Mouse (Mus musculus) midbrain, embryonic 13.5 days (tissue): ENCODE results near the gene Nol3. TPM values are rescaled to one million over a fixed set of nuclear protein-coding genes. Genes with fewer than 3 reads are reported as not detected.

Experiments
- ATAC-seq: fragments of 200-750 bp; cut with Nextera tagmentation; 2 replicates; pipeline ENCODE4 v1.8.0; 2017; ENCODE audit warnings: mild to moderate bottlenecking, moderate TSS enrichment, moderate library complexity
- H3K27ac ChIP-seq: fragments of 300-500 bp; sonication (generic); 2 replicates; pipeline ENCODE4 v1.5.1; 2015; ENCODE audit warnings: inconsistent platforms, mild to moderate bottlenecking, moderate library complexity
- H3K27me3 ChIP-seq: fragments of 300-500 bp; sonication (generic); 2 replicates; pipeline ENCODE4 v1.6.1; 2015; ENCODE audit warnings: mild to moderate bottlenecking, inconsistent platforms
- H3K36me3 ChIP-seq: fragments of 300-500 bp; sonication (generic); 2 replicates; pipeline ENCODE4 v1.6.1; 2015; ENCODE audit warnings: mild to moderate bottlenecking, inconsistent platforms
- H3K4me1 ChIP-seq: fragments of 300-500 bp; sonication (generic); replicated peaks from 2 replicates; pipeline ENCODE4 v1.6.1; 2015; ENCODE audit warnings: inconsistent platforms
- H3K4me2 ChIP-seq: fragments of 300-500 bp; sonication (generic); replicated peaks from 2 replicates; pipeline ENCODE4 v1.6.1; 2015; ENCODE audit warnings: moderate library complexity, mild to moderate bottlenecking, inconsistent platforms
- H3K4me3 ChIP-seq: fragments of 300-500 bp; sonication (generic); replicated peaks from 2 replicates; pipeline ENCODE4 v1.5.1; 2015; ENCODE audit warnings: mild to moderate bottlenecking, inconsistent platforms
- H3K9ac ChIP-seq: fragments of 300-500 bp; sonication (generic); replicated peaks from 2 replicates; pipeline ENCODE4 v1.6.1; 2015; ENCODE audit warnings: mild to moderate bottlenecking, inconsistent platforms
- H3K9me3 ChIP-seq: fragments of 300-500 bp; sonication (generic); 2 replicates; pipeline ENCODE4 v1.6.1; 2016; ENCODE audit warnings: mild to moderate bottlenecking, inconsistent platforms
- WGBS: fragments of 180-500 bp; shearing (Covaris S2); methylation state at CpG from one replicate; pipeline ENCODE4 v1.1.7; 2015; 5-methylcytosine and 5-hydroxymethylcytosine counted together
- polyA plus RNA-seq: library from polyadenylated mRNA; unstranded; fragments of >200 nt; fragmentation: Nextera tagmentation; extraction: Ambion mirVana; gene quantifications from 2 replicates; pipeline ENCODE4 v1.2.1, GENCODE M21; 2015

The Nol3 gene
- polyA plus RNA-seq, 1 experiment from 2014 or later, result 4.3 TPM

DNA sequence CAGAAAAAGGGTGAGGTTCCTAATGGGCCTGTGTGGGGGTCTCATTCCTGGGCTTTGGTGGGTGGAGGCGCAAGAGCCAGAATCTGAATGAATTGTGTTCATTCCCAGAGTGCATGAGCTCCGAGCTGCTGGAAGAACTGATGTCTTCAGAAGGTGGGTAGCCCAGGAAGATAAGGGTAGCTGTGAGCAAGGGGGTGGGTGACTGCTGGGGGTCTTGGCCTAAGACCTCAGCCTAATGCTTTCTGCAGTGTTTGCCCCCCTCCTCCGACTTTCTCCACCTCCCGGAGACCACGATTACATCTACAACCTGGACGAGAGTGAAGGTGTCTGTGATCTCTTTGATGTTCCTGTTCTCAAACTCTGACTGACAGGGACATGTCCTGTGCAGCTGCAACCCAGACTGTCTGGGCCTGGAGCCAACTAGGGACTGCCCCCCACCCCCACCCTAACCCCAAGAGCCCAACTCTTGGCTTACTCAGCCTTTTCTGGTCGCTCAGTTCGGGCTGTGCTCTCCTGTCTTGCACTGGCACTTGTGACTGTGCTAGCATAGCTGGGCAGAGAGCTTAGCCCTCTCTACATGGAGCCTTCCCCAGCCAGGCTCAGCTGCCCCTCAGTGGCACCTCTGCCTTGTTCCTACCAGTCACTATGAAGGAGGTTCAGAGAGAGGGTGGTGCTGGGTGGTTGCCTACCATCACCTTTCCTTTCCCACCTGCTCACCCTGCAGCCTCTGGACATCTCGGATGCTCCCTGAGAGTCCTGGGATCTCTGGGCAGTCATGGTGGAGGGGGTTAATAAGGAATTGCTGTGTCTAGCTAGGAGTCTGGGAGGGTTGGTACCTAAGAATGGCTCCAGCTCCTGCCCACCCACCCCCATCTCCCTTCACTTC lies 28.6 kb downstream of the Nol3 start:
- Histone ChIP-seq H3K27ac (no peak overlapping the region; the same call in 1 of the 2 replicates), H3K9me3 (no peaks in the 10 kb centered on the region), H3K27me3 (no peaks in the 10 kb centered on the region), H3K9ac (no peak overlapping the region), H3K4me2 (no peak overlapping the region), H3K4me1 (peaks cover 21% of the 10 kb centered on the region), H3K36me3 (peaks cover 86% of the 10 kb centered on the region), H3K4me3 (no peak overlapping the region)
- ATAC-seq, result peak; percentile 12; the same call in 1 of the 2 replicates
- WGBS, result 75% methylated on average over 9 of the region's 9 CpGs

- WGBS, result 11% methylated on average over 30 of the region's 30 CpGs
- peak within 1 kb of the TSS; percentile 54 for H3K9ac ChIP-seq
- H3K27me3 ChIP-seq, result no peaks in the 10 kb centered on the region
- H3K4me1 ChIP-seq, result peaks cover 21% of the 10 kb centered on the region
- no peaks in the 10 kb centered on the region for H3K9me3 ChIP-seq
- peak within 1 kb of the TSS; percentile 45 for H3K4me2 ChIP-seq
- ATAC-seq, result peak; percentile 59
- H3K36me3 ChIP-seq, result peaks cover 85% of the 10 kb centered on the region
- H3K4me3 ChIP-seq, result no peak within 1 kb of the TSS
- no peak within 1 kb of the TSS; the same call in 1 of the 2 replicates for H3K27ac ChIP-seq
Observed at GRCm38 (mm10) chr8:105305211-105306145, 29.5 kb downstream of the Nol3 start, which contains the start of gene Elmo3. Elmo3 (plus strand) TSS chr8:105305601.

DNA sequence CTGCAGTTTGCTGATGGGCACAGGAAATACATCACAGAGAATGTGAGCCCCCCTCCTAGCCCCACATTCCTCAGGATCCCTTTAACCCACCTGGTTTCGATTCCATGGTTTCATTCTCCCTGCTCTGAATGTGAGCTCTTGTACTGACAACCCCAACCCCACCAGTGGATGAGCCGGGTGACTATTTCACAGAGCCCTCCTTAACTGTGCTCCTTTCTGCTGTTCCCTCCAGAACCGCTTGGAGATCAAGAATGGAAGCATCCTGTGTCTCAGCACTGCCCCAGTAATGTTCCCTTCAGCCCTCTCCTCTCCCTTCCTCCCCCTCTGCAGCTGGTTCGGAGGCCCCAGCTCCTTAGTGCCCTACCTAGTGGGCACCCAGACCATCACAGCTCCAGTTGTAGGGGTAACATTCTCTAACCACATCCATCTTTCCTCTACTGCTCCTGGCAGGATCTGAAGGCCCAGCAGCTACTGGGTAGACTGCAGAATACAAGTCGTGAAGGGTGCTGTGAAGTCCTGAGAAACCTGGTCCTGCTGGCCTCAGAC lies 30.3 kb downstream of the Nol3 start:
- H3K36me3 ChIP-seq, result peaks cover 82% of the 10 kb centered on the region
- H3K9me3 ChIP-seq, result no peaks in the 10 kb centered on the region
- no peak overlapping the region for H3K27ac ChIP-seq
- WGBS, result 66% methylated on average over 5 of the region's 5 CpGs
- H3K4me2 ChIP-seq, result peak overlapping the region; percentile 45
- H3K27me3 ChIP-seq, result no peaks in the 10 kb centered on the region
- no peak overlapping the region for H3K4me3 ChIP-seq
- peak overlapping the region; percentile 54; the same call in 1 of the 2 replicates for H3K9ac ChIP-seq
- H3K4me1 ChIP-seq, result peaks cover 21% of the 10 kb centered on the region
- ATAC-seq, result peak; percentile 4

DNA sequence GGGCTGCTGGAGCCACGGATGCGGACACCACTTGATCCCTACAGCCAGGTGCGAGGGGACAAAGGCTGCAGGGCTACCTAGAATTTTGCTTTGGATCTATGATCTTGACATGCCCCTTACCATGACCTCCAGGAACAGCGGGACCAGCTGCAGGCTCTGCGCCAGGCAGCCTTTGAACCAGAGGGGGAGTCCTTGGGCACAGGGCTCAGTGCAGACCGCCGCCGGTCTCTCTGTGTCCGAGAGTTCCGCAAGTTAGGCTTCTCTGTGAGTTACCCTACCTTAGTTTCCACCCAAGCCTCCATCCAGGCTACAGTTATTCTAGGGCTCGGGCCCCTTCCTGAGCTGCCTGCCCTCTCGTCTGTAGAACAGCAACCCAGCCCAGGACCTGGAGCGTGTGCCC lies 31.7 kb downstream of the Nol3 start:
- Histone ChIP-seq H3K4me2 (no peak overlapping the region), H3K27me3 (no peaks in the 10 kb centered on the region), H3K27ac (no peak overlapping the region), H3K4me1 (peaks cover 21% of the 10 kb centered on the region), H3K9ac (no peak overlapping the region), H3K36me3 (peaks cover 83% of the 10 kb centered on the region), H3K9me3 (no peaks in the 10 kb centered on the region), H3K4me3 (no peak overlapping the region)
- no peak for ATAC-seq
- 94% methylated on average over 13 of the region's 13 CpGs for WGBS

- Histone ChIP-seq H3K9me3 (no peaks in the 10 kb centered on the region), H3K36me3 (peaks cover 83% of the 10 kb centered on the region), H3K27ac (no peak overlapping the region), H3K4me1 (peaks cover 21% of the 10 kb centered on the region), H3K4me3 (no peak overlapping the region), H3K9ac (no peak overlapping the region), H3K27me3 (no peaks in the 10 kb centered on the region), H3K4me2 (no peak overlapping the region)
- no peak for ATAC-seq
- 93% methylated on average over 10 of the region's 10 CpGs for WGBS
Observed at GRCm38 (mm10) chr8:105308428-105308827, 32.5 kb downstream of the Nol3 start.

DNA sequence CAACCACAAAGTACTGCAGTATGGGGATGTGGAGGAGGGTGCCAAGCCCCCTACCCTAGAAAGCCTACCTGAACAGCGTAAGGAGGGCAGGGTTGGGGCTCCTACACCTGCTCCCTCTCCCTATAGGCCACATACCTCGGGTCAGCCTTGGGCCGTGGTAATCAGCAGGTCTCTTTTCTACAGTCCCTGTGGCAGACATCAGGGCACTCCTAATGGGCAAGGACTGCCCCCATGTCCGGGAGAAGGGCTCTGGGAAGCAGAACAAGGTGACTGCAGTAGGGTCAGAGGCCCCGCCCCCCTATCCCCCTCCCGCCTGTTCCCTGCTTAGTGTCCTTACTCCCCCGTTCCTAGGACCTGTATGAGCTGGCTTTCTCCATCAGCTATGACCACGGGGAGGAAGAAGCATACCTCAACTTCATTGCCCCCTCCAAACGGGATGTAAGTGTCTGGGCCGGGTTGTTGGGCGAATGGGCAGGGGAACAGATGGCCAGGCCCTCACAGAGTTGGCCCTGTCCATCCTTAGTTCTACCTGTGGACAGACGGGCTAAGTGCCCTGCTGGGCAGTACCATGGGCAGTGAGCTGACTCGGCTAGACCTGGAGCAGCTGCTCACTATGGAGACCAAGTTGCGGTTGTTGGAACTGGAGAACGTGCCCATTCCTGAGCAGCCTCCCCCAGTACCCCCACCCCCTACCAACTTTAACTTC lies 33.4 kb downstream of the Nol3 start:
- no peak for ATAC-seq
- no peak overlapping the region for H3K9ac ChIP-seq
- H3K27ac ChIP-seq, result no peak overlapping the region
- H3K4me3 ChIP-seq, result no peak overlapping the region
- peaks cover 20% of the 10 kb centered on the region for H3K4me1 ChIP-seq
- no peak overlapping the region for H3K4me2 ChIP-seq
- peaks cover 83% of the 10 kb centered on the region for H3K36me3 ChIP-seq
- H3K9me3 ChIP-seq, result no peaks in the 10 kb centered on the region
- no peaks in the 10 kb centered on the region for H3K27me3 ChIP-seq
- 83% methylated on average over 15 of the region's 15 CpGs for WGBS

- H3K27me3 ChIP-seq, result no peaks in the 10 kb centered on the region
- no peaks in the 10 kb centered on the region for H3K9me3 ChIP-seq
- H3K4me3 ChIP-seq, result no peak overlapping the region
- H3K4me1 ChIP-seq, result peaks cover 13% of the 10 kb centered on the region
- no peak overlapping the region for H3K9ac ChIP-seq
- peaks cover 84% of the 10 kb centered on the region for H3K36me3 ChIP-seq
- no peak for ATAC-seq
- WGBS, result 88% methylated on average over 8 of the region's 8 CpGs
- no peak overlapping the region for H3K27ac ChIP-seq
- H3K4me2 ChIP-seq, result no peak overlapping the region
Observed at GRCm38 (mm10) chr8:105310118-105310517, 34.2 kb downstream of the Nol3 start.

DNA sequence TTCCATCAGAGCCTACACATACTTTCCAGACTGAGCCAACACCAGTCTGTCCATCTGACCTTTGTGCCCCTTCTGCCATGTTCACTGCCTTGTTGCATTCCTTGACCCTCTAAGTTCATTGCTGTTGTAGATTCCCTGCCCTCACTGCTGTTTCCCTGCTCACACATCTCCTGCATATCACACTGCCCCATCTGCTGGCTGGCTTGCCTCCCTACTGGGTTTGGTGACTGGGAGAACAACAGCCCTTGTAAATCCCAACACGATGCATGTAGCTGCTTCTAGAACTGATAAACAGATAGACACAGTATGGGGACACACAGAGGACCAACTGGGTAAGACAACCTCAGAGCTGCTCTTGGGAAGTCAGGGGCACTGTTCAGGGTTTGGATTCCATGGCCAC lies 35.8 kb downstream of the Nol3 start:
- ATAC-seq, result no peak
- Histone ChIP-seq H3K4me1 (no peaks in the 10 kb centered on the region), H3K36me3 (peaks cover 96% of the 10 kb centered on the region), H3K4me2 (no peak overlapping the region), H3K4me3 (no peak overlapping the region), H3K27ac (no peak overlapping the region), H3K9me3 (no peaks in the 10 kb centered on the region), H3K9ac (no peak overlapping the region), H3K27me3 (no peaks in the 10 kb centered on the region)
- WGBS, result 87% methylated on average over 1 of the region's 1 CpGs

GRCm38 (mm10) chr8:105312891-105313481 lies 37.0 kb downstream of the Nol3 start:
- Histone ChIP-seq H3K9me3 (no peaks in the 10 kb centered on the region), H3K4me3 (no peak overlapping the region), H3K36me3 (peaks cover 95% of the 10 kb centered on the region), H3K4me1 (no peaks in the 10 kb centered on the region), H3K27ac (no peak overlapping the region), H3K4me2 (no peak overlapping the region), H3K27me3 (no peaks in the 10 kb centered on the region), H3K9ac (no peak overlapping the region)
- ATAC-seq, result no peak
- 91% methylated on average over 8 of the region's 8 CpGs for WGBS

- Histone ChIP-seq H3K4me1 (no peaks in the 10 kb centered on the region), H3K4me2 (no peak overlapping the region), H3K9ac (no peak overlapping the region), H3K36me3 (peaks cover 95% of the 10 kb centered on the region), H3K9me3 (no peaks in the 10 kb centered on the region), H3K27me3 (no peaks in the 10 kb centered on the region), H3K4me3 (no peak overlapping the region), H3K27ac (no peak overlapping the region)
- WGBS, result 83% methylated on average over 9 of the region's 9 CpGs
- no peak for ATAC-seq
Observed at GRCm38 (mm10) chr8:105313622-105314402, 37.9 kb downstream of the Nol3 start.
